Mouse (Mus musculus) heart, embryonic 16.5 days (tissue): ENCODE results near the gene Ephb1. TPM values are rescaled to one million over a fixed set of nuclear protein-coding genes. Genes with fewer than 3 reads are reported as not detected.

Experiments
- ATAC-seq: fragments of 200-750 bp; cut with Nextera tagmentation; replicated peaks from 2 replicates; pipeline ENCODE4 v1.8.0; 2017; ENCODE audit warnings: moderate number of reproducible peaks; ENCODE audit not compliant: insufficient read depth, low FRiP score; ENCODE audit errors: extremely low read depth
- H3K27ac ChIP-seq: fragments of 300-500 bp; sonication (generic); 2 replicates; pipeline ENCODE4 v1.5.1; 2014; ENCODE audit warnings: mild to moderate bottlenecking, low read length, control low read depth, moderate library complexity
- H3K27me3 ChIP-seq: fragments of 300-500 bp; sonication (generic); 2 replicates; pipeline ENCODE4 v1.6.1; 2014; ENCODE audit warnings: low read length, mixed read lengths; ENCODE audit not compliant: control insufficient read depth, insufficient read depth
- H3K36me3 ChIP-seq: fragments of 300-500 bp; sonication (generic); 2 replicates; pipeline ENCODE4 v1.6.1; 2014; ENCODE audit not compliant: control insufficient read depth, insufficient read depth
- H3K4me1 ChIP-seq: fragments of 300-500 bp; sonication (generic); 2 replicates; pipeline ENCODE4 v1.6.1; 2014; ENCODE audit warnings: low read length, mixed read lengths; ENCODE audit not compliant: control insufficient read depth, insufficient read depth
- H3K4me2 ChIP-seq: fragments of 300-500 bp; sonication (generic); 2 replicates; pipeline ENCODE4 v1.6.1; 2014; ENCODE audit warnings: low read depth, mild to moderate bottlenecking, control low read depth, low read length
- H3K4me3 ChIP-seq: fragments of 300-500 bp; sonication (generic); 2 replicates; pipeline ENCODE4 v1.5.1; 2014; ENCODE audit warnings: mild to moderate bottlenecking, control low read depth, low read length
- H3K9ac ChIP-seq: fragments of 300-500 bp; sonication (generic); 2 replicates; pipeline ENCODE4 v1.6.1; 2014; ENCODE audit warnings: low read length, control low read depth
- H3K9me3 ChIP-seq: fragments of 300-500 bp; sonication (generic); replicated peaks from 2 replicates; pipeline ENCODE4 v1.6.1; 2016; ENCODE audit warnings: low read length; ENCODE audit not compliant: control insufficient read depth
- WGBS: fragments of 180-500 bp; shearing (Covaris S2); extraction: QIAGEN DNeasy Blood & Tissue Kit; methylation state at CpG from one replicate; pipeline ENCODE4 v1.1.7; 2014; 5-methylcytosine and 5-hydroxymethylcytosine counted together
- polyA plus RNA-seq: library from polyadenylated mRNA; unstranded; fragments of >200 nt; fragmentation: Nextera tagmentation; extraction: Ambion mirVana; gene quantifications from 2 replicates; pipeline ENCODE4 v1.2.1, GENCODE M21; 2015

The Ephb1 gene
- polyA plus RNA-seq, 1 experiment from 2014 or later = 1.1 TPM

GRCm38 (mm10) chr9:102305432-102306100 is 48.9 kb downstream of the Ephb1 start:
- Histone ChIP-seq H3K9me3 (no peaks in the 10 kb centered on the region), H3K4me2 (no peak overlapping the region), H3K9ac (no peak overlapping the region), H3K36me3 (no peaks in the 10 kb centered on the region), H3K27ac (no peak overlapping the region), H3K4me3 (no peak overlapping the region), H3K4me1 (peaks cover 6% of the 10 kb centered on the region; the same call in 1 of the 2 replicates), H3K27me3 (peaks cover 4% of the 10 kb centered on the region; the same call in 1 of the 2 replicates)
- WGBS = 84% methylated on average over 7 of the region's 7 CpGs
- ATAC-seq = no peak

- H3K9ac ChIP-seq = no peak overlapping the region
- no peak for ATAC-seq
- no peak overlapping the region for H3K4me2 ChIP-seq
- no peak overlapping the region for H3K27ac ChIP-seq
- no peak overlapping the region for H3K4me3 ChIP-seq
- H3K9me3 ChIP-seq = no peaks in the 10 kb centered on the region
- 19% methylated on average over 3 of the region's 3 CpGs for whole genome bisulfite sequencing
- H3K27me3 ChIP-seq = peaks cover 4% of the 10 kb centered on the region; the same call in 1 of the 2 replicates
- peaks cover 6% of the 10 kb centered on the region; the same call in 1 of the 2 replicates for H3K4me1 ChIP-seq
- H3K36me3 ChIP-seq = no peaks in the 10 kb centered on the region
These were observed 49.7 kb downstream of the Ephb1 start for GRCm38 (mm10) chr9:102304796-102305195.

GRCm38 (mm10) chr9:102303882-102304281 is 50.6 kb downstream of the Ephb1 start:
- Histone ChIP-seq H3K9ac (no peak overlapping the region), H3K4me3 (no peak overlapping the region), H3K27ac (no peak overlapping the region), H3K27me3 (peaks cover 4% of the 10 kb centered on the region; the same call in 1 of the 2 replicates), H3K4me2 (no peak overlapping the region), H3K36me3 (no peaks in the 10 kb centered on the region), H3K4me1 (peaks cover 6% of the 10 kb centered on the region; the same call in 1 of the 2 replicates), H3K9me3 (no peaks in the 10 kb centered on the region)
- 61% methylated on average over 13 of the region's 13 CpGs for WGBS
- ATAC-seq = no peak

GRCm38 (mm10) chr9:102300985-102301384 is 53.5 kb downstream of the Ephb1 start:
- no peaks in the 10 kb centered on the region for H3K9me3 ChIP-seq
- peaks cover 9% of the 10 kb centered on the region for H3K27me3 ChIP-seq
- H3K4me2 ChIP-seq = no peak overlapping the region
- no peaks in the 10 kb centered on the region for H3K36me3 ChIP-seq
- WGBS = 89% methylated on average over 4 of the region's 4 CpGs
- no peaks in the 10 kb centered on the region for H3K4me1 ChIP-seq
- H3K27ac ChIP-seq = no peak overlapping the region
- no peak for ATAC-seq
- no peak overlapping the region for H3K4me3 ChIP-seq
- H3K9ac ChIP-seq = no peak overlapping the region

- Histone ChIP-seq H3K36me3 (no peaks in the 10 kb centered on the region), H3K27me3 (peaks cover 9% of the 10 kb centered on the region), H3K9me3 (no peaks in the 10 kb centered on the region), H3K4me1 (no peaks in the 10 kb centered on the region), H3K4me2 (no peak overlapping the region), H3K27ac (no peak overlapping the region), H3K9ac (no peak overlapping the region), H3K4me3 (no peak overlapping the region)
- 61% methylated on average over 8 of the region's 8 CpGs for WGBS
- no peak for ATAC-seq
These were observed 55.8 kb downstream of the Ephb1 start for GRCm38 (mm10) chr9:102298741-102299140.

GRCm38 (mm10) chr9:102297986-102298385 is 56.5 kb downstream of the Ephb1 start:
- 71% methylated on average over 5 of the region's 5 CpGs for WGBS

GRCm38 (mm10) chr9:102297176-102297575 is 57.3 kb downstream of the Ephb1 start:
- no peak for ATAC-seq
- Histone ChIP-seq H3K27ac (no peak overlapping the region), H3K9me3 (peaks cover 2% of the 10 kb centered on the region; the same call in 1 of the 2 replicates), H3K4me2 (no peak overlapping the region), H3K9ac (no peak overlapping the region), H3K4me3 (no peak overlapping the region), H3K36me3 (no peaks in the 10 kb centered on the region), H3K4me1 (no peaks in the 10 kb centered on the region), H3K27me3 (peaks cover 5% of the 10 kb centered on the region; the same call in 1 of the 2 replicates)
- WGBS = 66% methylated on average over 3 of the region's 3 CpGs

More at GRCm38 (mm10) chr9:102297986-102298385, 56.5 kb downstream of the Ephb1 start:
- no peak overlapping the region for H3K4me3 ChIP-seq
- no peaks in the 10 kb centered on the region for H3K36me3 ChIP-seq
- no peak overlapping the region for H3K9ac ChIP-seq
- H3K9me3 ChIP-seq = peaks cover 2% of the 10 kb centered on the region; the same call in 1 of the 2 replicates
- H3K27ac ChIP-seq = no peak overlapping the region
- no peaks in the 10 kb centered on the region for H3K4me1 ChIP-seq
- peaks cover 8% of the 10 kb centered on the region for H3K27me3 ChIP-seq
- ATAC-seq = no peak
- H3K4me2 ChIP-seq = no peak overlapping the region

- Histone ChIP-seq H3K27ac (no peak overlapping the region), H3K27me3 (peaks cover 5% of the 10 kb centered on the region; the same call in 1 of the 2 replicates)
- 85% methylated on average over 3 of the region's 3 CpGs for WGBS
These were observed 60.9 kb downstream of the Ephb1 start for GRCm38 (mm10) chr9:102293605-102294004.

GRCm38 (mm10) chr9:102291230-102291629 is 63.3 kb downstream of the Ephb1 start:
- no peak overlapping the region for H3K27ac ChIP-seq
- no peak overlapping the region for H3K4me3 ChIP-seq
- H3K4me1 ChIP-seq = no peaks in the 10 kb centered on the region
- H3K9me3 ChIP-seq = peaks cover 2% of the 10 kb centered on the region; the same call in 1 of the 2 replicates
- H3K36me3 ChIP-seq = no peaks in the 10 kb centered on the region
- peaks cover under 1% of the 10 kb centered on the region; the same call in 1 of the 2 replicates for H3K27me3 ChIP-seq
- WGBS = 63% methylated on average over 3 of the region's 3 CpGs
- no peak overlapping the region for H3K9ac ChIP-seq
- ATAC-seq = no peak
- no peak overlapping the region for H3K4me2 ChIP-seq

More at GRCm38 (mm10) chr9:102293605-102294004, 60.9 kb downstream of the Ephb1 start:
- Histone ChIP-seq H3K4me3 (no peak overlapping the region), H3K4me2 (no peak overlapping the region), H3K4me1 (no peaks in the 10 kb centered on the region), H3K36me3 (no peaks in the 10 kb centered on the region), H3K9ac (no peak overlapping the region), H3K9me3 (peaks cover 2% of the 10 kb centered on the region; the same call in 1 of the 2 replicates)
- ATAC-seq = no peak
